Mouse (Mus musculus): ENCODE data around the gene Gm47289. TPM values are rescaled to one million over a fixed set of nuclear protein-coding genes. Genes with fewer than 3 reads are reported as not detected.

Gm47289 gene
- total RNA-seq, 2 experiments from 2014 or later = not detected

- peak; percentile 75 to 80 for DNase-seq
- intact Hi-C loops (cut with DNase I) = loop anchor here (2.0 to 10.0 kb wide), 3 partner anchors 118 to 276 kb away; no protein-coding TSS in a partner anchor
Measured at GRCm38 (mm10) chr9:119156278-119157201, 2.4 kb upstream of the Gm47289 start, which contains the start of gene Acaa1b. Gene Acaa1b (minus strand): TSS chr9:119157093.

GRCm38 (mm10) chr9:119160689-119161088 is 1.7 kb downstream of the Gm47289 start:
- DNase-seq = no peak
- intact Hi-C loops (cut with DNase I) = no loop called here

- no peak for DNase-seq
- intact Hi-C loops (cut with DNase I) = no loop called here
Measured at GRCm38 (mm10) chr9:119164743-119165142, 5.8 kb downstream of the Gm47289 start.

- DNase-seq = no peak
- intact Hi-C loops (cut with DNase I) = no loop called here
Measured at GRCm38 (mm10) chr9:119165548-119165947, 6.6 kb downstream of the Gm47289 start.

GRCm38 (mm10) chr9:119167608-119168007 is 8.6 kb downstream of the Gm47289 start:
- intact Hi-C loops (cut with DNase I) = no loop called here
- DNase-seq = no peak

GRCm38 (mm10) chr9:119179292-119179691 is 20.3 kb downstream of the Gm47289 start:
- no peak for DNase-seq
- intact Hi-C loops (cut with DNase I) = no loop called here

- intact Hi-C loops (cut with DNase I) = no loop called here
- DNase-seq = peak; percentile 14 to 28
Measured at GRCm38 (mm10) chr9:119181241-119181728, 22.3 kb downstream of the Gm47289 start.

- DNase-seq = peak in 1 of 2 experiments; percentile 28
- intact Hi-C loops (cut with DNase I) = no loop called here
Measured at GRCm38 (mm10) chr9:119192202-119192990, 33.4 kb downstream of the Gm47289 start.

- intact Hi-C loops (cut with DNase I) = no loop called here
- DNase-seq = no peak
Measured at GRCm38 (mm10) chr9:119199151-119199861, 40.3 kb downstream of the Gm47289 start.

GRCm38 (mm10) chr9:119201653-119202052 is 42.7 kb downstream of the Gm47289 start:
- intact Hi-C loops (cut with DNase I) = no loop called here
- DNase-seq = no peak

GRCm38 (mm10) chr9:119203617-119204016 is 44.7 kb downstream of the Gm47289 start:
- intact Hi-C loops (cut with DNase I) = no loop called here
- no peak for DNase-seq

GRCm38 (mm10) chr9:119205756-119206155 is 46.8 kb downstream of the Gm47289 start:
- intact Hi-C loops (cut with DNase I) = no loop called here
- no peak for DNase-seq

- intact Hi-C loops (cut with DNase I) = no loop called here
- DNase-seq = no peak
Measured at GRCm38 (mm10) chr9:119206666-119207065, 47.7 kb downstream of the Gm47289 start.

- DNase-seq = no peak
- intact Hi-C loops (cut with DNase I) = no loop called here
Measured at GRCm38 (mm10) chr9:119207113-119207512, 48.2 kb downstream of the Gm47289 start.

- intact Hi-C loops (cut with DNase I) = no loop called here
- DNase-seq = no peak
Measured at GRCm38 (mm10) chr9:119208998-119209397, 50.0 kb downstream of the Gm47289 start, which contains the start of gene Slc22a13. Gene Slc22a13 (minus strand): TSS chr9:119209098.

Other genes starting within 250 kb of the Gm47289 start
- 10 to 100 TPM; 11.2 to 11.3 TPM for gene Ctdspl, start 232.7 kb upstream of the Gm47289 start, total RNA-seq (2021)
- gene Vill, start 106.4 kb upstream of the Gm47289 start, total RNA-seq (2021) = under 1 TPM; 0.41 to 0.69 TPM
- gene Plcd1, start 65.7 kb upstream of the Gm47289 start, total RNA-seq (2021) = 10 to 100 TPM; 18.2 to 20.3 TPM
- gene Dlec1, start 56.7 kb upstream of the Gm47289 start, total RNA-seq (2021) = under 1 TPM; 0.14 to 0.31 TPM
- 1 to 10 TPM; 1.4 to 3.4 TPM for gene Acaa1b, start 2.1 kb upstream of the Gm47289 start, total RNA-seq (2021)
- not detected for gene Slc22a13, start 49.9 kb downstream of the Gm47289 start, total RNA-seq (2021)
- 10 to 100 TPM; 49.3 to 49.5 TPM for gene Oxsr1, start 163.3 kb downstream of the Gm47289 start, total RNA-seq (2021)
- 10 to 100 TPM; 80.3 to 85.7 TPM for gene Acaa1a, start 180.5 kb downstream of the Gm47289 start, total RNA-seq (2021)
- 10 to 100 TPM; 14.8 to 15.5 TPM for gene Myd88, start 182.2 kb downstream of the Gm47289 start, total RNA-seq (2021)
- gene Xylb, start 198.2 kb downstream of the Gm47289 start, total RNA-seq (2021) = under 1 TPM; 0.22 TPM
- gene Slc22a14, start 206.4 kb downstream of the Gm47289 start, total RNA-seq (2021) = under 1 TPM in 1 of 2 experiments, not detected in 1; 0.19 TPM
- 1 to 10 TPM; 5.7 to 7.6 TPM for gene Acvr2b, start 243.0 kb downstream of the Gm47289 start, total RNA-seq (2021)